Mouse (Mus musculus): ENCODE results near the gene Mrps34.

DNA sequence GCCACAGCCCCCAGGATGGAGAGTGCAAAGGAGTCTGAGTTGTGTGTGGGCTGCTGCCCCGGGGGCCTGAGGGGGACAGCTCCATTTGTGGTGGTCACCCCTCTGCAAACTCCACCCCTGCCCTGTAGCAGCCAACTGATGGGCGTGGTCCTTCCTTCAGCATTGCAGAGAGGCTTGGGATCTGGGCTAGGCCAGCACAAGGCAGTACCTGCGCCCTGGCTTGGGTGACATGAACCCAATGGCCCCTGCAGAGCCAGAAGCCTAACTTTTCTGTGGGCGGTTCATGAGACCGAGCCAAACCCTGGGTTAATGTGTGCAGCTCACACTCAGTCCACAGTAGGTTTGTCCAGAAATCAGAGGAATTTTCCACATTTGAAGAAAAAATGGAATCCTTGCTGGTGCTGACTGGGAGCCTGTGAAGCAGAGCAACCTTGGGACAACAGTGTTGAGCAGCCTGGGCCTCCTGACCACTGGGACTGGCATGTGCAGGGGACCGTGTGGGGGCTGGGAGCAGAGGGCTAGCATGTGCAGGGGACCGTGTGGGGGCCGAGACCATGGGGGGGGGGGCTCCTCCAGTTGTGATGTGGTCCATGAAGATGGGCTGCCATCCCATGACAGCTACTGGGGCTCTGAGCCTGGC lies 37.0 kb upstream of the Mrps34 start:
- no peak for TF ChIP-seq CTCF (IDR thresholded peaks at IDR 0.05; ENCODE audit: low read depth)
- no peak for TF ChIP-seq EP300 (optimal IDR thresholded peaks at IDR 0.05)

Data from stomach, postnatal 0 days (tissue).